Mouse (Mus musculus): ENCODE data around the gene Atad1. TPM values are rescaled to one million over a fixed set of nuclear protein-coding genes. Genes with fewer than 3 reads are reported as not detected.
"Not testable (repeated sequence)": the region's sequence is repeated elsewhere in the genome, so short reads cannot be mapped to it uniquely, and the experiment has no call there.

Atad1 gene
- polyA plus RNA-seq, 1 experiment = 25.0 TPM

GRCm38 (mm10) chr19:32710288-32710687, 29.3 kb downstream of the Atad1 start:
- no peak overlapping the region for H3K27ac ChIP-seq (ENCODE audit: insufficient read depth, low read depth, low read length)
- 39% methylated on average over 3 of the region's 3 CpGs for WGBS
- no peaks in the 10 kb centered on the region for H3K36me3 ChIP-seq (ENCODE audit: control insufficient read depth, insufficient read depth, low read length)
- DNase-seq = no peak
- H3K4me1 ChIP-seq (ENCODE audit: control insufficient read depth, insufficient read depth, low read length) = 0 out of 2 replicates have a peak, but pooled peaks cover 4% of the 10 kb centered on the region
- no peak overlapping the region for H3K4me3 ChIP-seq (ENCODE audit: insufficient read depth, low read depth, low read length)
- TF ChIP-seq CTCF (conservative IDR thresholded peaks at IDR 0.05; ENCODE audit: insufficient read depth, insufficient read length, low read depth, low read length) = 0 out of 2 replicates have a peak, but pooled peaks have one; percentile 1
- TF ChIP-seq POLR2A (IDR thresholded peaks at IDR 0.05; ENCODE audit: low read depth, low read length) = no peak
- H3K27me3 ChIP-seq (replicated peaks; ENCODE audit: control insufficient read depth, insufficient read depth, low read length) = no peaks in the 10 kb centered on the region

GRCm38 (mm10) chr19:32708996-32709395, 30.6 kb downstream of the Atad1 start:
- WGBS = 90% methylated on average over 5 of the region's 5 CpGs
- TF ChIP-seq POLR2A (IDR thresholded peaks at IDR 0.05; ENCODE audit: low read depth, low read length) (no peak), CTCF (conservative IDR thresholded peaks at IDR 0.05; ENCODE audit: insufficient read depth, insufficient read length, low read depth, low read length) (no peak)
- H3K36me3 ChIP-seq (ENCODE audit: control insufficient read depth, insufficient read depth, low read length) = no peaks in the 10 kb centered on the region; the same call in 1 of the 2 replicates
- no peak overlapping the region for H3K27ac ChIP-seq (ENCODE audit: insufficient read depth, low read depth, low read length)
- no peak overlapping the region for H3K4me3 ChIP-seq (ENCODE audit: insufficient read depth, low read depth, low read length)
- DNase-seq = no peak
- H3K27me3 ChIP-seq (replicated peaks; ENCODE audit: control insufficient read depth, insufficient read depth, low read length) = no peaks in the 10 kb centered on the region
- H3K4me1 ChIP-seq (ENCODE audit: control insufficient read depth, insufficient read depth, low read length) = 0 out of 2 replicates have a peak, but pooled peaks cover 4% of the 10 kb centered on the region

- WGBS = 85% methylated on average over 3 of the region's 3 CpGs
- Histone ChIP-seq H3K27me3 (replicated peaks; ENCODE audit: control insufficient read depth, insufficient read depth, low read length) (no peaks in the 10 kb centered on the region), H3K4me3 (ENCODE audit: insufficient read depth, low read depth, low read length) (no peak overlapping the region), H3K36me3 (ENCODE audit: control insufficient read depth, insufficient read depth, low read length) (peaks cover 3% of the 10 kb centered on the region), H3K27ac (ENCODE audit: insufficient read depth, low read depth, low read length) (no peak overlapping the region), H3K4me1 (ENCODE audit: control insufficient read depth, insufficient read depth, low read length) (no peaks in the 10 kb centered on the region)
- no peak for TF ChIP-seq CTCF (conservative IDR thresholded peaks at IDR 0.05; ENCODE audit: insufficient read depth, insufficient read length, low read depth, low read length)
- TF ChIP-seq POLR2A (IDR thresholded peaks at IDR 0.05; ENCODE audit: low read depth, low read length) = no peak
- DNase-seq = no peak
Measured at GRCm38 (mm10) chr19:32702191-32702590, 37.4 kb downstream of the Atad1 start.

- WGBS = 95% methylated on average over 2 of the region's 2 CpGs
- Histone ChIP-seq H3K27me3 (replicated peaks; ENCODE audit: control insufficient read depth, insufficient read depth, low read length) (no peaks in the 10 kb centered on the region), H3K4me3 (ENCODE audit: insufficient read depth, low read depth, low read length) (no peak overlapping the region), H3K36me3 (ENCODE audit: control insufficient read depth, insufficient read depth, low read length) (peaks cover 6% of the 10 kb centered on the region), H3K4me1 (ENCODE audit: control insufficient read depth, insufficient read depth, low read length) (no peaks in the 10 kb centered on the region), H3K27ac (ENCODE audit: insufficient read depth, low read depth, low read length) (no peak overlapping the region)
- no peak for DNase-seq
- TF ChIP-seq POLR2A (IDR thresholded peaks at IDR 0.05; ENCODE audit: low read depth, low read length) (no peak), CTCF (conservative IDR thresholded peaks at IDR 0.05; ENCODE audit: insufficient read depth, insufficient read length, low read depth, low read length) (no peak)
Measured at GRCm38 (mm10) chr19:32696674-32697073, 42.9 kb downstream of the Atad1 start.

GRCm38 (mm10) chr19:32689724-32690123, 49.9 kb downstream of the Atad1 start:
- no peak overlapping the region for H3K4me3 ChIP-seq (ENCODE audit: insufficient read depth, low read depth, low read length)
- TF ChIP-seq POLR2A (IDR thresholded peaks at IDR 0.05; ENCODE audit: low read depth, low read length) (no peak), CTCF (conservative IDR thresholded peaks at IDR 0.05; ENCODE audit: insufficient read depth, insufficient read length, low read depth, low read length) (no peak)
- WGBS = 42% methylated on average over 6 of the region's 6 CpGs
- peak; percentile 21 for DNase-seq
- peaks cover 4% of the 10 kb centered on the region for H3K36me3 ChIP-seq (ENCODE audit: control insufficient read depth, insufficient read depth, low read length)
- H3K4me1 ChIP-seq (ENCODE audit: control insufficient read depth, insufficient read depth, low read length) = no peaks in the 10 kb centered on the region
- no peak overlapping the region for H3K27ac ChIP-seq (ENCODE audit: insufficient read depth, low read depth, low read length)
- no peaks in the 10 kb centered on the region for H3K27me3 ChIP-seq (replicated peaks; ENCODE audit: control insufficient read depth, insufficient read depth, low read length)

- H3K27me3 ChIP-seq (replicated peaks; ENCODE audit: control insufficient read depth, insufficient read depth, low read length); H3K4me3 ChIP-seq (ENCODE audit: insufficient read depth, low read depth, low read length); H3K27ac ChIP-seq (ENCODE audit: insufficient read depth, low read depth, low read length); H3K36me3 ChIP-seq (ENCODE audit: control insufficient read depth, insufficient read depth, low read length); H3K4me1 ChIP-seq (ENCODE audit: control insufficient read depth, insufficient read depth, low read length); DNase-seq: not testable (repeated sequence)
- 84% methylated on average over 3 of the region's 3 CpGs for WGBS
Measured at GRCm38 (mm10) chr19:32688227-32688626, 51.4 kb downstream of the Atad1 start.

GRCm38 (mm10) chr19:32687721-32688120, 51.9 kb downstream of the Atad1 start:
- no peak for TF ChIP-seq POLR2A (IDR thresholded peaks at IDR 0.05; ENCODE audit: low read depth, low read length)
- no peak for TF ChIP-seq CTCF (conservative IDR thresholded peaks at IDR 0.05; ENCODE audit: insufficient read depth, insufficient read length, low read depth, low read length)
- 87% methylated on average over 5 of the region's 5 CpGs for WGBS
- DNase-seq = no peak
- Histone ChIP-seq H3K4me3 (ENCODE audit: insufficient read depth, low read depth, low read length) (no peak overlapping the region), H3K27ac (ENCODE audit: insufficient read depth, low read depth, low read length) (no peak overlapping the region), H3K4me1 (ENCODE audit: control insufficient read depth, insufficient read depth, low read length) (no peaks in the 10 kb centered on the region), H3K36me3 (ENCODE audit: control insufficient read depth, insufficient read depth, low read length) (peaks cover 3% of the 10 kb centered on the region), H3K27me3 (replicated peaks; ENCODE audit: control insufficient read depth, insufficient read depth, low read length) (no peaks in the 10 kb centered on the region)

GRCm38 (mm10) chr19:32683081-32683480, 56.5 kb downstream of the Atad1 start:
- H3K4me3 ChIP-seq (ENCODE audit: insufficient read depth, low read depth, low read length) = no peak overlapping the region
- H3K27me3 ChIP-seq (replicated peaks; ENCODE audit: control insufficient read depth, insufficient read depth, low read length) = no peaks in the 10 kb centered on the region
- H3K27ac ChIP-seq (ENCODE audit: insufficient read depth, low read depth, low read length) = no peak overlapping the region
- H3K36me3 ChIP-seq (ENCODE audit: control insufficient read depth, insufficient read depth, low read length) = peaks cover 3% of the 10 kb centered on the region
- 88% methylated on average over 5 of the region's 5 CpGs for WGBS
- TF ChIP-seq POLR2A (IDR thresholded peaks at IDR 0.05; ENCODE audit: low read depth, low read length) = no peak
- TF ChIP-seq CTCF (conservative IDR thresholded peaks at IDR 0.05; ENCODE audit: insufficient read depth, insufficient read length, low read depth, low read length) = no peak
- no peaks in the 10 kb centered on the region for H3K4me1 ChIP-seq (ENCODE audit: control insufficient read depth, insufficient read depth, low read length)
- no peak for DNase-seq

Data from kidney, adult 2 months (tissue).